Mouse (Mus musculus): ENCODE measurements around the gene Ajuba. TPM values are rescaled to one million over a fixed set of nuclear protein-coding genes. Genes with fewer than 3 reads are reported as not detected.

Ajuba gene
- polyA plus RNA-seq (2017; shearing (Covaris generic)): 0.28 TPM

GRCm38 (mm10) chr14:54577089-54577982, at the start of gene Ajuba:
Ajuba (minus strand) TSS chr14:54577558.

GRCm38 (mm10) chr14:54621133-54621532, 43.8 kb upstream of the Ajuba start, which contains the start of gene Psmb11:
Psmb11 (plus strand) TSS chr14:54621433.

GRCm38 (mm10) chr14:54617897-54618365, 40.6 kb upstream of the Ajuba start, which contains the start of gene Psmb5:
Psmb5 (minus strand) TSS chr14:54618022.

GRCm38 (mm10) chr14:54605752-54606321, 28.5 kb upstream of the Ajuba start, which contains the start of gene 4931414P19Rik:
4931414P19Rik (minus strand) TSS chr14:54605993.

GRCm38 (mm10) chr14:54553975-54554769, 23.2 kb downstream of the Ajuba start, which contains the start of gene Haus4:
Haus4 (minus strand) TSS chr14:54554616.

Other genes with a start within 250 kb of the Ajuba start
- gene Oxa1l, start 216.7 kb downstream of the Ajuba start, polyA plus RNA-seq (2017; shearing (Covaris generic)): 73.2 TPM
- gene Slc7a7, start 159.8 kb downstream of the Ajuba start, polyA plus RNA-seq (2017; shearing (Covaris generic)): 1.5 TPM
- gene Mrpl52, start 150.6 kb downstream of the Ajuba start, polyA plus RNA-seq (2017; shearing (Covaris generic)): 264 TPM
- gene Mmp14, start 145.9 kb downstream of the Ajuba start, polyA plus RNA-seq (2017; shearing (Covaris generic)): 1.1 TPM
- 68.2 TPM for gene Lrp10, start 113.4 kb downstream of the Ajuba start, polyA plus RNA-seq (2017; shearing (Covaris generic))
- gene Rem2, start 101.5 kb downstream of the Ajuba start, polyA plus RNA-seq (2017; shearing (Covaris generic)): 0.57 TPM
- gene Prmt5, start 60.0 kb downstream of the Ajuba start, polyA plus RNA-seq (2017; shearing (Covaris generic)): 45.8 TPM
- gene Haus4, start 22.9 kb downstream of the Ajuba start, polyA plus RNA-seq (2017; shearing (Covaris generic)): 24.7 TPM
- 6.1 TPM for gene 4931414P19Rik, start 28.4 kb upstream of the Ajuba start, polyA plus RNA-seq (2017; shearing (Covaris generic))
- 259 TPM for gene Psmb5, start 40.5 kb upstream of the Ajuba start, polyA plus RNA-seq (2017; shearing (Covaris generic))
- not detected for gene Psmb11, start 43.9 kb upstream of the Ajuba start, polyA plus RNA-seq (2017; shearing (Covaris generic))
- not detected for gene Gm17606, start 63.4 kb upstream of the Ajuba start, polyA plus RNA-seq (2017; shearing (Covaris generic))
- gene Cdh24, start 63.8 kb upstream of the Ajuba start, polyA plus RNA-seq (2017; shearing (Covaris generic)): 0.49 TPM
- 91.3 TPM for gene 1700123O20Rik, start 108.7 kb upstream of the Ajuba start, polyA plus RNA-seq (2017; shearing (Covaris generic))
- 116 TPM for gene Acin1, start 109.4 kb upstream of the Ajuba start, polyA plus RNA-seq (2017; shearing (Covaris generic))
- gene Gm29776, start 121.3 kb upstream of the Ajuba start, polyA plus RNA-seq (2017; shearing (Covaris generic)): not detected
- not detected for gene Cebpe, start 134.6 kb upstream of the Ajuba start, polyA plus RNA-seq (2017; shearing (Covaris generic))
- 0.37 TPM for gene Slc7a8, start 204.4 kb upstream of the Ajuba start, polyA plus RNA-seq (2017; shearing (Covaris generic))
- not detected for gene Rnf212b, start 236.6 kb upstream of the Ajuba start, polyA plus RNA-seq (2017; shearing (Covaris generic))